Mouse (Mus musculus): ENCODE data around the gene Ddx60. TPM values are rescaled to one million over a fixed set of nuclear protein-coding genes. Genes with fewer than 3 reads are reported as not detected.

Ddx60 gene
- total RNA-seq (2014; rRNA removed; ENCODE audit: low replicate concordance) = 1.5 and 2.6 TPM in 2 replicates
- polyA plus RNA-seq (2015; fragmentation: Nextera tagmentation; extraction: Ambion mirVana) = 4.5 and 4.7 TPM in 2 replicates

- peaks cover 34% of the 10 kb centered on the region for H3K4me1 ChIP-seq (ENCODE audit: control insufficient read depth, insufficient read depth)
- no peaks in the 10 kb centered on the region for H3K9me3 ChIP-seq (replicated peaks; ENCODE audit: control insufficient read depth, low read length)
- WGBS = 5% methylated on average over 22 of the region's 22 CpGs
- no peaks in the 10 kb centered on the region for H3K27me3 ChIP-seq (ENCODE audit: control insufficient read depth, insufficient read depth, low read length)
- ATAC-seq (ENCODE audit: insufficient read depth, low read depth) (peak; percentile 78), DNase-seq (ENCODE audit: low spot score) (peak; percentile 85)
- peak within 1 kb of the TSS; percentile 75 for H3K9ac ChIP-seq (replicated peaks; ENCODE audit: low read depth, low read length)
- H3K4me2 ChIP-seq (ENCODE audit: low read depth, low read length) = peak within 1 kb of the TSS; percentile 80
- TF ChIP-seq CTCF (IDR thresholded peaks at IDR 0.05; ENCODE audit: low read depth) = no peak
- no peak for TF ChIP-seq EP300 (IDR thresholded peaks at IDR 0.05; ENCODE audit: low read depth)
- no peaks in the 10 kb centered on the region for H3K36me3 ChIP-seq (replicated peaks; ENCODE audit: control insufficient read depth, insufficient read depth, low read length)
- H3K4me3 ChIP-seq (ENCODE audit: low read depth, low read length) = peak within 1 kb of the TSS; percentile 70
- peak within 1 kb of the TSS; percentile 86 for H3K27ac ChIP-seq (ENCODE audit: low read depth)
These were observed at the start of gene Ddx60 for GRCm38 (mm10) chr8:61927777-61928494. TSS of gene Ddx60 (plus strand) at chr8:61928087.

- Histone ChIP-seq H3K9me3 (replicated peaks; ENCODE audit: control insufficient read depth, low read length) (no peaks in the 10 kb centered on the region), H3K4me2 (ENCODE audit: low read depth, low read length) (no peak overlapping the region), H3K9ac (replicated peaks; ENCODE audit: low read depth, low read length) (no peak overlapping the region), H3K27ac (ENCODE audit: low read depth) (peak overlapping the region; percentile 64), H3K27me3 (ENCODE audit: control insufficient read depth, insufficient read depth, low read length) (no peaks in the 10 kb centered on the region), H3K4me1 (ENCODE audit: control insufficient read depth, insufficient read depth) (peaks cover 13% of the 10 kb centered on the region), H3K4me3 (ENCODE audit: low read depth, low read length) (no peak overlapping the region), H3K36me3 (replicated peaks; ENCODE audit: control insufficient read depth, insufficient read depth, low read length) (peaks cover 3% of the 10 kb centered on the region; the same call in 1 of the 2 replicates)
- ATAC-seq (ENCODE audit: insufficient read depth, low read depth) = peak; percentile 47; the same call in 1 of the 2 replicates
- DNase-seq (ENCODE audit: low spot score) = peak; percentile 68
- 52% methylated on average over 2 of the region's 2 CpGs for WGBS
- TF ChIP-seq EP300 (IDR thresholded peaks at IDR 0.05; ENCODE audit: low read depth) = no peak
- TF ChIP-seq CTCF (IDR thresholded peaks at IDR 0.05; ENCODE audit: low read depth) = peak; percentile 67
These were observed 33.8 kb upstream of the Ddx60 start for GRCm38 (mm10) chr8:61894062-61894461.

GRCm38 (mm10) chr8:61896742-61897141, 31.1 kb upstream of the Ddx60 start:
- Histone ChIP-seq H3K4me2 (ENCODE audit: low read depth, low read length) (peak overlapping the region; percentile 23), H3K4me1 (ENCODE audit: control insufficient read depth, insufficient read depth) (peaks cover 13% of the 10 kb centered on the region), H3K9me3 (replicated peaks; ENCODE audit: control insufficient read depth, low read length) (no peaks in the 10 kb centered on the region), H3K27me3 (ENCODE audit: control insufficient read depth, insufficient read depth, low read length) (no peaks in the 10 kb centered on the region), H3K36me3 (replicated peaks; ENCODE audit: control insufficient read depth, insufficient read depth, low read length) (peaks cover 3% of the 10 kb centered on the region; the same call in 1 of the 2 replicates), H3K4me3 (ENCODE audit: low read depth, low read length) (no peak overlapping the region), H3K27ac (ENCODE audit: low read depth) (no peak overlapping the region), H3K9ac (replicated peaks; ENCODE audit: low read depth, low read length) (no peak overlapping the region)
- DNase-seq (ENCODE audit: low spot score) = no peak
- ATAC-seq (ENCODE audit: insufficient read depth, low read depth) = no peak
- TF ChIP-seq CTCF (IDR thresholded peaks at IDR 0.05; ENCODE audit: low read depth) (no peak), EP300 (IDR thresholded peaks at IDR 0.05; ENCODE audit: low read depth) (no peak)
- WGBS = 70% methylated on average over 1 of the region's 1 CpGs

GRCm38 (mm10) chr8:61897402-61897801, 30.5 kb upstream of the Ddx60 start:
- ATAC-seq (ENCODE audit: insufficient read depth, low read depth) (peak; percentile 58), DNase-seq (ENCODE audit: low spot score) (no peak)
- TF ChIP-seq EP300 (IDR thresholded peaks at IDR 0.05; ENCODE audit: low read depth) (no peak), CTCF (IDR thresholded peaks at IDR 0.05; ENCODE audit: low read depth) (peak; percentile 21; the same call in 1 of the 2 replicates)
- Histone ChIP-seq H3K4me3 (ENCODE audit: low read depth, low read length) (no peak overlapping the region), H3K9ac (replicated peaks; ENCODE audit: low read depth, low read length) (peak overlapping the region; percentile 40; the same call in 1 of the 2 replicates), H3K27me3 (ENCODE audit: control insufficient read depth, insufficient read depth, low read length) (no peaks in the 10 kb centered on the region), H3K4me2 (ENCODE audit: low read depth, low read length) (peak overlapping the region; percentile 39), H3K36me3 (replicated peaks; ENCODE audit: control insufficient read depth, insufficient read depth, low read length) (peaks cover 3% of the 10 kb centered on the region; the same call in 1 of the 2 replicates), H3K9me3 (replicated peaks; ENCODE audit: control insufficient read depth, low read length) (no peaks in the 10 kb centered on the region), H3K27ac (ENCODE audit: low read depth) (peak overlapping the region; percentile 52), H3K4me1 (ENCODE audit: control insufficient read depth, insufficient read depth) (peaks cover 13% of the 10 kb centered on the region)
- 33% methylated on average over 1 of the region's 1 CpGs for WGBS

GRCm38 (mm10) chr8:61901028-61901717, 26.7 kb upstream of the Ddx60 start:
- peak overlapping the region; percentile 56 for H3K4me3 ChIP-seq (ENCODE audit: low read depth, low read length)
- WGBS = 34% methylated on average over 6 of the region's 6 CpGs
- peak overlapping the region; percentile 75 for H3K9ac ChIP-seq (replicated peaks; ENCODE audit: low read depth, low read length)
- peaks cover 15% of the 10 kb centered on the region; the same call in 1 of the 2 replicates for H3K4me1 ChIP-seq (ENCODE audit: control insufficient read depth, insufficient read depth)
- TF ChIP-seq EP300 (IDR thresholded peaks at IDR 0.05; ENCODE audit: low read depth) (no peak), CTCF (IDR thresholded peaks at IDR 0.05; ENCODE audit: low read depth) (no peak)
- H3K4me2 ChIP-seq (ENCODE audit: low read depth, low read length) = peak overlapping the region; percentile 60
- H3K36me3 ChIP-seq (replicated peaks; ENCODE audit: control insufficient read depth, insufficient read depth, low read length) = peaks cover 3% of the 10 kb centered on the region; the same call in 1 of the 2 replicates
- peak overlapping the region; percentile 85 for H3K27ac ChIP-seq (ENCODE audit: low read depth)
- ATAC-seq (ENCODE audit: insufficient read depth, low read depth) (peak; percentile 10; the same call in 1 of the 2 replicates), DNase-seq (ENCODE audit: low spot score) (no peak)
- H3K27me3 ChIP-seq (ENCODE audit: control insufficient read depth, insufficient read depth, low read length) = no peaks in the 10 kb centered on the region
- no peaks in the 10 kb centered on the region for H3K9me3 ChIP-seq (replicated peaks; ENCODE audit: control insufficient read depth, low read length)
